Mouse (Mus musculus) MEL (cell line): ENCODE data around the gene Lix1l. TPM values are rescaled to one million over a fixed set of nuclear protein-coding genes. Genes with fewer than 3 reads are reported as not detected.

Source experiments
- DNase-seq: peaks from one replicate; pipeline ENCODE4 v3.0.0; 2011; ENCODE audit warnings: low read depth, low spot score
- H3K27ac ChIP-seq: 2 replicates; pipeline ENCODE4 v1.5.1; 2012; ENCODE audit warnings: low read depth, mild to moderate bottlenecking, control low read depth, low read length, moderate library complexity; ENCODE audit not compliant: control insufficient read depth
- H3K27me3 ChIP-seq, 2 experiments: fragments of 150-350 bp in 1 of 2; sonication (generic) in 1 of 2; 2 replicates each; pipeline ENCODE4 v1.6.1; 2012; ENCODE audit warnings: low read length in 2 of 2, mild to moderate bottlenecking in 2 of 2, improper control_type of control experiment in 1 of 2, moderate library complexity in 1 of 2; ENCODE audit not compliant: insufficient read depth in 2 of 2, control insufficient read depth in 1 of 2
- H3K36me3 ChIP-seq, 2 experiments: 2 replicates each; pipeline ENCODE4 v1.6.1; 2012 to 2014; ENCODE audit warnings: low read length in 2 of 2, improper control_type of control experiment in 1 of 2, inconsistent platforms in 1 of 2, mild to moderate bottlenecking in 1 of 2; ENCODE audit not compliant: insufficient read depth in 2 of 2, control insufficient read depth in 1 of 2
- H3K4me1 ChIP-seq, 2 experiments: fragments of 150-350 bp in 1 of 2; sonication (generic) in 1 of 2; 2 replicates each; pipeline ENCODE4 v1.6.1; 2012; ENCODE audit warnings: low read length in 2 of 2, improper control_type of control experiment in 1 of 2, mild to moderate bottlenecking in 1 of 2; ENCODE audit not compliant: insufficient read depth in 2 of 2, control insufficient read depth in 1 of 2
- H3K4me3 ChIP-seq, 2 experiments: fragments of 150-350 bp in 1 of 2; sonication (generic) in 1 of 2; 2 replicates each; pipeline ENCODE4 v1.5.1; 2012; ENCODE audit warnings: low read depth in 2 of 2, low read length in 2 of 2, mild to moderate bottlenecking in 2 of 2, moderate library complexity in 2 of 2, control low read depth in 1 of 2, improper control_type of control experiment in 1 of 2; ENCODE audit not compliant: control insufficient read depth in 1 of 2, insufficient read depth in 1 of 2
- H3K79me2 ChIP-seq: 2 replicates; pipeline ENCODE4 v1.6.1; 2012; ENCODE audit warnings: mild to moderate bottlenecking, low read length, moderate library complexity; ENCODE audit not compliant: control insufficient read depth, poor library complexity, insufficient read depth
- H3K9ac ChIP-seq: 2 replicates; pipeline ENCODE4 v1.6.1; 2012; ENCODE audit warnings: low read depth, mild to moderate bottlenecking, control low read depth, low read length, moderate library complexity; ENCODE audit not compliant: control insufficient read depth, poor library complexity, severe bottlenecking
- H3K9me3 ChIP-seq: fragments of 150-350 bp; sonication (generic); replicated peaks from 2 replicates; pipeline ENCODE4 v1.6.1; 2012; ENCODE audit warnings: mild to moderate bottlenecking, low read length, improper control_type of control experiment, moderate library complexity; ENCODE audit not compliant: insufficient read depth
- BHLHE40 ChIP-seq: IDR thresholded peaks from 2 replicates; pipeline ENCODE4 v1.6.1; 2012; ENCODE audit warnings: low read depth, mild to moderate bottlenecking, inconsistent platforms, low read length, improper control_type of control experiment, borderline replicate concordance
- CTCF ChIP-seq, 3 experiments: IDR thresholded peaks in 2 of 3; conservative IDR thresholded peaks in 1 of 3; 2 replicates each; pipeline ENCODE4 v1.5.1; 2011 to 2012; ENCODE audit warnings: low read length in 3 of 3, low read depth in 2 of 3, mild to moderate bottlenecking in 2 of 3, improper control_type of control experiment in 1 of 3, inconsistent platforms in 1 of 3, mixed read lengths in 1 of 3, moderate library complexity in 1 of 3; ENCODE audit not compliant: control insufficient read depth in 1 of 3, insufficient read depth in 1 of 3, poor library complexity in 1 of 3, severe bottlenecking in 1 of 3
- E2F4 ChIP-seq: IDR thresholded peaks from 2 replicates; pipeline ENCODE4 v1.6.1; 2011; ENCODE audit warnings: low read depth, low read length, improper control_type of control experiment, borderline replicate concordance
- EP300 ChIP-seq, 2 experiments: IDR thresholded peaks; 2 replicates each; pipeline ENCODE4 v1.6.1; 2011; ENCODE audit warnings: improper control_type of control experiment in 2 of 2, low read length in 2 of 2, low read depth in 1 of 2, mild to moderate bottlenecking in 1 of 2
- GABPA ChIP-seq: IDR thresholded peaks from 2 replicates; pipeline ENCODE4 v1.6.1; 2012; ENCODE audit warnings: low read depth, mild to moderate bottlenecking, inconsistent platforms, low read length, improper control_type of control experiment, moderate library complexity
- GATA1 ChIP-seq: IDR thresholded peaks from 2 replicates; pipeline ENCODE4 v1.6.1; 2011; ENCODE audit warnings: low read depth, low read length, improper control_type of control experiment
- JUND ChIP-seq: IDR thresholded peaks from 2 replicates; pipeline ENCODE4 v1.6.1; 2011; ENCODE audit warnings: low read depth, mild to moderate bottlenecking, improper control_type of control experiment, low read length
- MAX ChIP-seq: IDR thresholded peaks from 2 replicates; pipeline ENCODE4 v1.6.1; 2011; ENCODE audit warnings: low read length, improper control_type of control experiment
- MYB ChIP-seq: IDR thresholded peaks from 2 replicates; pipeline ENCODE4 v1.6.1; 2011; ENCODE audit warnings: mild to moderate bottlenecking, low read depth, low read length, improper control_type of control experiment
- NRF1 ChIP-seq: IDR thresholded peaks from 2 replicates; pipeline ENCODE4 v1.6.1; 2014; ENCODE audit warnings: low read depth, mild to moderate bottlenecking, inconsistent platforms, low read length, improper control_type of control experiment, moderate library complexity; ENCODE audit not compliant: poor library complexity, insufficient read depth, severe bottlenecking
- POLR2A ChIP-seq, 2 experiments: IDR thresholded peaks; 2 replicates each; pipeline ENCODE4 v1.6.1; 2011 to 2012; ENCODE audit warnings: low read length in 2 of 2, mild to moderate bottlenecking in 2 of 2, control low read depth in 1 of 2, improper control_type of control experiment in 1 of 2, low read depth in 1 of 2, moderate library complexity in 1 of 2; ENCODE audit not compliant: control insufficient read depth in 1 of 2, insufficient read depth in 1 of 2, poor library complexity in 1 of 2
- POLR2AphosphoS2 ChIP-seq: IDR thresholded peaks from 2 replicates; pipeline ENCODE4 v1.6.1; 2011; ENCODE audit warnings: low read length, improper control_type of control experiment
- RAD21 ChIP-seq: IDR thresholded peaks from 2 replicates; pipeline ENCODE4 v1.6.1; 2011; ENCODE audit warnings: mild to moderate bottlenecking, low read depth, low read length, improper control_type of control experiment
- RCOR1 ChIP-seq: IDR thresholded peaks from 2 replicates; pipeline ENCODE4 v1.6.1; 2012; ENCODE audit warnings: low read depth, mild to moderate bottlenecking, inconsistent platforms, low read length, improper control_type of control experiment
- SIN3A ChIP-seq: IDR thresholded peaks from 2 replicates; pipeline ENCODE4 v1.6.1; 2012; ENCODE audit warnings: low read length, improper control_type of control experiment, inconsistent platforms
- SMC3 ChIP-seq: IDR thresholded peaks from 2 replicates; pipeline ENCODE4 v1.6.1; 2011; ENCODE audit warnings: low read depth, low read length, improper control_type of control experiment
- TAL1 ChIP-seq: IDR thresholded peaks from 2 replicates; pipeline ENCODE4 v1.6.1; 2012; ENCODE audit warnings: mild to moderate bottlenecking, inconsistent platforms, low read length, moderate library complexity, mixed read lengths
- TBP ChIP-seq: IDR thresholded peaks from 2 replicates; pipeline ENCODE4 v1.8.0; 2011; ENCODE audit warnings: low read depth, low read length, improper control_type of control experiment
- TCF12 ChIP-seq: IDR thresholded peaks from 2 replicates; pipeline ENCODE4 v1.6.1; 2014; ENCODE audit warnings: low read depth, mild to moderate bottlenecking, inconsistent platforms, low read length, improper control_type of control experiment, moderate library complexity
- UBTF ChIP-seq: IDR thresholded peaks from 2 replicates; pipeline ENCODE4 v1.6.1; 2012; ENCODE audit warnings: low read depth, mild to moderate bottlenecking, inconsistent platforms, low read length, improper control_type of control experiment, moderate library complexity, borderline replicate concordance; ENCODE audit not compliant: insufficient read depth
- USF1 ChIP-seq: IDR thresholded peaks from 2 replicates; pipeline ENCODE4 v1.6.1; 2014; ENCODE audit warnings: low read depth, mild to moderate bottlenecking, inconsistent platforms, low read length, improper control_type of control experiment, moderate library complexity
- USF2 ChIP-seq, 2 experiments: IDR thresholded peaks; 2 replicates each; pipeline ENCODE4 v1.6.1; 2011 to 2012; ENCODE audit warnings: improper control_type of control experiment in 2 of 2, low read length in 2 of 2, borderline replicate concordance in 1 of 2, inconsistent platforms in 1 of 2, low read depth in 1 of 2, mild to moderate bottlenecking in 1 of 2; ENCODE audit not compliant: insufficient read depth in 1 of 2
- ZC3H11A ChIP-seq: IDR thresholded peaks from 2 replicates; pipeline ENCODE4 v1.6.1; 2012; ENCODE audit warnings: low read depth, mild to moderate bottlenecking, inconsistent platforms, low read length, improper control_type of control experiment
- ZMIZ1 ChIP-seq: IDR thresholded peaks from 2 replicates; pipeline ENCODE4 v1.6.1; 2012; ENCODE audit warnings: low read depth, mild to moderate bottlenecking, inconsistent platforms, low read length, improper control_type of control experiment, moderate library complexity
- ZNF384 ChIP-seq: IDR thresholded peaks from 2 replicates; pipeline ENCODE4 v1.6.1; 2012; ENCODE audit warnings: low read depth, mild to moderate bottlenecking, inconsistent platforms, low read length, improper control_type of control experiment
- polyA plus RNA-seq, 2 experiments: library from polyadenylated mRNA; stranded (reverse) in 1 of 2; unstranded in 1 of 2; fragments of >175 nt in 1 of 2; fragments of >200 nt in 1 of 2; gene quantifications; 2 replicates each; pipeline versions ENCODE4 v1.2.1 to v1.2.4; 2012; ENCODE audit warnings: low replicate concordance in 2 of 2, low read depth in 1 of 2; ENCODE audit not compliant: insufficient read length in 2 of 2, insufficient read depth in 1 of 2, missing spikeins in 1 of 2
- total RNA-seq: library from RNA; depleted of rRNA; stranded (reverse); fragments of 300-350 nt; gene quantifications from 2 replicates; pipeline ENCODE4 v1.2.3, GENCODE M21; 2012

Lix1l gene
- total and polyA plus RNA-seq, 3 experiments, result 5.4 to 17.0 TPM; not detected in 1

- Histone ChIP-seq H3K27ac (no peak overlapping the region), H3K4me3 (no peak overlapping the region), H3K9ac (no peak overlapping the region), H3K79me2 (peaks cover 1% of the 10 kb centered on the region; the same call in 1 of the 2 replicates), H3K36me3 (peaks cover 0 to 7% of the 10 kb centered on the region in 2 experiments; a peak in 2 of 4 replicates), H3K9me3 (no peaks in the 10 kb centered on the region), H3K27me3 (no peaks in the 10 kb centered on the region), H3K4me1 (peaks cover 8 to 12% of the 10 kb centered on the region in 2 experiments)
- DNase-seq, result no peak
- TF ChIP-seq ZMIZ1 (no peak), USF2 (IDR thresholded peaks at IDR 0.05; ENCODE audit: borderline replicate concordance in 1 of 2, insufficient read depth in 1 of 2, low read depth in 1 of 2, low read length in 2 of 2) (no peak), POLR2AphosphoS2 (no peak), TBP (no peak), MYB (no peak), TCF12 (no peak), E2F4 (no peak), GABPA (no peak), USF1 (no peak), JUND (no peak), SIN3A (no peak), TAL1 (no peak), RCOR1 (no peak), BHLHE40 (no peak), UBTF (no peak), POLR2A (IDR thresholded peaks at IDR 0.05; ENCODE audit: control insufficient read depth in 1 of 2, insufficient read depth in 1 of 2, low read depth in 1 of 2, low read length in 2 of 2, poor library complexity in 1 of 2) (no peak)
These were observed 1.9 kb upstream of the Lix1l start for GRCm38 (mm10) chr3:96599069-96599393.

GRCm38 (mm10) chr3:96599411-96599810 is 1.5 kb upstream of the Lix1l start:
- Histone ChIP-seq H3K4me1 (peaks cover 8 to 10% of the 10 kb centered on the region in 2 experiments), H3K79me2 (no peaks in the 10 kb centered on the region; the same call in 1 of the 2 replicates), H3K27ac (no peak overlapping the region), H3K36me3 (peaks cover 0 to 7% of the 10 kb centered on the region in 2 experiments; a peak in 2 of 4 replicates), H3K9ac (no peak overlapping the region), H3K9me3 (no peaks in the 10 kb centered on the region), H3K27me3 (no peaks in the 10 kb centered on the region), H3K4me3 (no peak overlapping the region)
- no peak for DNase-seq
- no peak for TF ChIP-seq JUND
- TF ChIP-seq EP300 (IDR thresholded peaks at IDR 0.05; ENCODE audit: low read depth in 1 of 2, low read length in 2 of 2), result no peak
- no peak for TF ChIP-seq MAX
- TF ChIP-seq ZNF384, result no peak
- no peak for TF ChIP-seq CTCF (IDR thresholded peaks at IDR 0.05 in 2 of 3, conservative IDR thresholded peaks at IDR 0.05 in 1 of 3; ENCODE audit: control insufficient read depth in 1 of 3, insufficient read depth in 1 of 3, low read depth in 2 of 3, low read length in 3 of 3, poor library complexity in 1 of 3, severe bottlenecking in 1 of 3)
- TF ChIP-seq ZC3H11A, result no peak
- no peak for TF ChIP-seq MYB
- TF ChIP-seq SIN3A, result no peak
- TF ChIP-seq POLR2AphosphoS2, result no peak
- no peak for TF ChIP-seq TAL1
- TF ChIP-seq NRF1, result no peak
- TF ChIP-seq USF1, result no peak
- TF ChIP-seq GATA1, result no peak
- no peak for TF ChIP-seq RAD21
- no peak for TF ChIP-seq SMC3
